Mouse (Mus musculus) limb, embryonic 14.5 days (tissue): ENCODE data around the gene Pltp. TPM values are rescaled to one million over a fixed set of nuclear protein-coding genes. Genes with fewer than 3 reads are reported as not detected.

ENCODE experiments used
- ATAC-seq: fragments of 200-750 bp; cut with Nextera tagmentation; 2 replicates; pipeline ENCODE4 v1.8.0; 2017; ENCODE audit warnings: low read depth, moderate number of reproducible peaks, moderate TSS enrichment; ENCODE audit not compliant: low FRiP score
- DNase-seq: peaks from one replicate; pipeline ENCODE4 v3.0.0-alpha.2; 2015; ENCODE audit warnings: low spot score
- H3K27ac ChIP-seq: fragments of 300-500 bp; sonication (generic); replicated peaks from 2 replicates; pipeline ENCODE4 v1.5.1; 2014; ENCODE audit warnings: low read depth, mild to moderate bottlenecking, low read length, moderate library complexity, mixed read lengths
- H3K27me3 ChIP-seq: fragments of 300-500 bp; sonication (generic); 2 replicates; pipeline ENCODE4 v1.6.1; 2014; ENCODE audit warnings: low read length, mixed read lengths; ENCODE audit not compliant: control insufficient read depth, insufficient read depth
- H3K36me3 ChIP-seq: fragments of 300-500 bp; sonication (generic); 2 replicates; pipeline ENCODE4 v1.6.1; 2014; ENCODE audit warnings: mild to moderate bottlenecking, low read length, moderate library complexity, mixed read lengths; ENCODE audit not compliant: control insufficient read depth, insufficient read depth
- H3K4me1 ChIP-seq: fragments of 300-500 bp; sonication (generic); 2 replicates; pipeline ENCODE4 v1.6.1; 2014; ENCODE audit warnings: antibody characterized with exemption, low read length, mixed read lengths; ENCODE audit not compliant: control insufficient read depth, insufficient read depth
- H3K4me2 ChIP-seq: fragments of 300-500 bp; sonication (generic); replicated peaks from 2 replicates; pipeline ENCODE4 v1.6.1; 2014; ENCODE audit warnings: low read depth, mild to moderate bottlenecking, low read length, moderate library complexity; ENCODE audit not compliant: severe bottlenecking
- H3K4me3 ChIP-seq: fragments of 300-500 bp; sonication (generic); replicated peaks from 2 replicates; pipeline ENCODE4 v1.5.1; 2014; ENCODE audit warnings: low read length
- H3K9ac ChIP-seq: fragments of 300-500 bp; sonication (generic); 2 replicates; pipeline ENCODE4 v1.6.1; 2014; ENCODE audit warnings: mild to moderate bottlenecking, low read depth, low read length, moderate library complexity; ENCODE audit not compliant: severe bottlenecking
- H3K9me3 ChIP-seq: fragments of 300-500 bp; sonication (generic); 2 replicates; pipeline ENCODE4 v1.6.1; 2016; ENCODE audit warnings: low read length; ENCODE audit not compliant: control insufficient read depth
- POLR2A ChIP-seq: fragments of 200-500 bp; IDR thresholded peaks from 2 replicates; pipeline ENCODE4 v1.8.0; 2012; ENCODE audit warnings: inconsistent platforms, mild to moderate bottlenecking, moderate library complexity, borderline replicate concordance; ENCODE audit not compliant: insufficient read depth, insufficient read length; ENCODE audit errors: extremely low read depth
- WGBS: fragments of 180-500 bp; shearing (Covaris S2); extraction: QIAGEN DNeasy Blood & Tissue Kit; methylation state at CpG from one replicate; pipeline ENCODE4 v1.1.7; 2014; 5-methylcytosine and 5-hydroxymethylcytosine counted together
- polyA plus RNA-seq, 2 experiments: library from polyadenylated mRNA; depleted of rRNA in 1 of 2; stranded (reverse) in 1 of 2; unstranded in 1 of 2; fragments of >200 nt; fragmentation: Nextera tagmentation in 1 of 2; extraction: Ambion mirVana in 1 of 2; gene quantifications; 2 replicates each; pipeline versions ENCODE4 v1.2.1 to v1.2.3; 2012 to 2014

Gene Pltp
- polyA plus RNA-seq, 2 experiments, result 45.5 to 56.2 TPM

- Histone ChIP-seq H3K9ac (peak within 1 kb of the TSS; percentile 57), H3K36me3 (peaks cover 37% of the 10 kb centered on the region), H3K9me3 (no peaks in the 10 kb centered on the region), H3K27ac (peak within 1 kb of the TSS; percentile 61), H3K4me3 (peak within 1 kb of the TSS; percentile 82), H3K4me1 (peaks cover 6% of the 10 kb centered on the region; the same call in 1 of the 2 replicates), H3K4me2 (peak within 1 kb of the TSS; percentile 66), H3K27me3 (no peaks in the 10 kb centered on the region)
- ATAC-seq (peak; percentile 100), DNase-seq (peak; percentile 98)
- WGBS, result under 1% methylated on average over 32 of the region's 32 CpGs
- TF ChIP-seq POLR2A, result peak; percentile 69; the same call in 1 of the 2 replicates
Observed at GRCm38 (mm10) chr2:164822636-164823165, 34.8 kb downstream of the Pltp start, which contains the start of gene Zswim1. Zswim1 (plus strand) TSS chr2:164822686.

DNA sequence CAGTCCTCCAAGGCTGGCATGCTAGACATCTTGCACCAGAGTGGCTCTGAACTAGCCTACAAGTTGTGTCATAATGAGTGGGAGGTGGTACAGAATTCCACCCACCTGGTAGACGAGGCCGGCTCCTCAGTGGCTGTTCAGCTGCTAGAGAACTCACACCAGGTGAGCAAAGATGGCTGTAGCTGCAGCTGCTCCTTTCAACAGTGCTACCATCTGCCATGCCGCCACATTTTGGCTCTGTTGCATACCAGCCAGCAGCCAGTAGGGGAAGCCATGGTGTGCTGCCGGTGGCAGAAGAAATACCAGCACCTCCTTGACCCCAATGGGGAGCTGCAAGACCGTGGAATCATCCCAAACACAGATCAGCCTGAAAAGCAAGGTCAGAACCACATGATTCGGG, 36.5 kb downstream of the Pltp start:
- no peak overlapping the region for H3K9ac ChIP-seq
- no peak overlapping the region for H3K27ac ChIP-seq
- no peaks in the 10 kb centered on the region for H3K27me3 ChIP-seq
- peaks cover 21% of the 10 kb centered on the region for H3K36me3 ChIP-seq
- no peak overlapping the region for H3K4me2 ChIP-seq
- no peaks in the 10 kb centered on the region for H3K9me3 ChIP-seq
- ATAC-seq, result no peak
- H3K4me3 ChIP-seq, result no peak overlapping the region
- 88% methylated on average over 6 of the region's 6 CpGs for WGBS
- TF ChIP-seq POLR2A, result no peak
- no peak for DNase-seq
- peaks cover 6% of the 10 kb centered on the region; the same call in 1 of the 2 replicates for H3K4me1 ChIP-seq

DNA sequence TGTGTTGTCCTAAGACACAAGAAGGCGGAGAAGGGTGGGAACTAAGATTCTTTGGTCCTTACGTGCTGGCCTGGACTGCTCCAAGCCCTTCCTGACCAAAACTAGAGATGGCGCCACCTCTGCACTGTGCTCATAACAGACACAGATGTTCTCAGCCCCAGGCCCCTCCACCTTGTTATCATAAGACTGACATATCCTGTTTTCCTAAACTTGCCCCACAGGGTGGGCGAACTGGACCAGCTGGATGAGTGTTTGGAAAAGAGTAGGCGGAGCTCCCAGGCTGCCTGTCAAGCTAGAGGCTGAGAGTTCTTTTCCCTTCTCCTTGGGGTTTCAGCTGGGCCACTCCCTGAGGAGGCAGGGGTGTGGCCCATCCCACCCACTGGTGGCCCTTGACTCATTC, 39.8 kb downstream of the Pltp start:
- 0 out of 2 replicates have a peak, but pooled peaks cover 2% of the 10 kb centered on the region for H3K4me1 ChIP-seq
- no peak for ATAC-seq
- peak; percentile 26 for DNase-seq
- H3K4me2 ChIP-seq, result no peak overlapping the region
- no peak overlapping the region for H3K27ac ChIP-seq
- no peak overlapping the region for H3K9ac ChIP-seq
- no peak for TF ChIP-seq POLR2A
- H3K27me3 ChIP-seq, result no peaks in the 10 kb centered on the region
- peaks cover 11% of the 10 kb centered on the region; the same call in 1 of the 2 replicates for H3K36me3 ChIP-seq
- H3K4me3 ChIP-seq, result no peak overlapping the region
- 68% methylated on average over 5 of the region's 5 CpGs for WGBS
- no peaks in the 10 kb centered on the region for H3K9me3 ChIP-seq

GRCm38 (mm10) chr2:164817206-164817605, 40.3 kb downstream of the Pltp start:
- Histone ChIP-seq H3K27ac (no peak overlapping the region), H3K9ac (no peak overlapping the region), H3K27me3 (no peaks in the 10 kb centered on the region), H3K36me3 (peaks cover 13% of the 10 kb centered on the region; the same call in 1 of the 2 replicates), H3K4me3 (no peak overlapping the region), H3K9me3 (no peaks in the 10 kb centered on the region), H3K4me1 (no peaks in the 10 kb centered on the region), H3K4me2 (no peak overlapping the region)
- ATAC-seq (no peak), DNase-seq (no peak)
- WGBS, result 86% methylated on average over 6 of the region's 6 CpGs
- no peak for TF ChIP-seq POLR2A

GRCm38 (mm10) chr2:164815821-164816220, 41.7 kb downstream of the Pltp start:
- 95% methylated on average over 8 of the region's 8 CpGs for WGBS
- DNase-seq, result no peak
- ATAC-seq, result no peak
- Histone ChIP-seq H3K9ac (no peak overlapping the region), H3K27me3 (no peaks in the 10 kb centered on the region), H3K9me3 (no peaks in the 10 kb centered on the region), H3K36me3 (peaks cover 10% of the 10 kb centered on the region; the same call in 1 of the 2 replicates), H3K4me2 (no peak overlapping the region), H3K4me3 (no peak overlapping the region), H3K27ac (no peak overlapping the region), H3K4me1 (no peaks in the 10 kb centered on the region)
- no peak for TF ChIP-seq POLR2A
